Mouse (Mus musculus) liver, adult 2 months (tissue): ENCODE measurements around the gene Nkd1. TPM values are rescaled to one million over a fixed set of nuclear protein-coding genes. Genes with fewer than 3 reads are reported as not detected.

Source experiments
- DNase-seq: peaks from one replicate; pipeline ENCODE4 v3.0.0-alpha.2; 2011; ENCODE audit warnings: low read depth, low spot score; ENCODE audit errors: extremely low read depth
- H3K27ac ChIP-seq: fragments of 200-500 bp; replicated peaks from 2 replicates; pipeline ENCODE4 v1.5.1; 2012; ENCODE audit warnings: low read depth, mild to moderate bottlenecking, control low read depth, inconsistent platforms, low read length; ENCODE audit not compliant: insufficient read depth
- H3K27me3 ChIP-seq: fragments of 200-500 bp; 2 replicates; pipeline ENCODE4 v1.6.1; 2012; ENCODE audit warnings: mild to moderate bottlenecking, moderate library complexity, low read length, inconsistent platforms; ENCODE audit not compliant: control insufficient read depth, insufficient read depth
- H3K36me3 ChIP-seq: fragments of 200-500 bp; 2 replicates; pipeline ENCODE4 v1.6.1; 2012; ENCODE audit warnings: low read length, inconsistent platforms; ENCODE audit not compliant: control insufficient read depth, insufficient read depth
- H3K4me1 ChIP-seq: fragments of 200-500 bp; 2 replicates; pipeline ENCODE4 v1.6.1; 2011; ENCODE audit warnings: low read length; ENCODE audit not compliant: control insufficient read depth, insufficient read depth
- H3K4me3 ChIP-seq: fragments of 200-500 bp; 2 replicates; pipeline ENCODE4 v1.5.1; 2011; ENCODE audit warnings: low read depth, mild to moderate bottlenecking, control low read depth, low read length, moderate library complexity; ENCODE audit not compliant: insufficient read depth
- H3K79me2 ChIP-seq: fragments of 200-500 bp; 2 replicates; pipeline ENCODE4 v1.6.1; 2012; ENCODE audit warnings: inconsistent platforms, mild to moderate bottlenecking, low read length, moderate library complexity; ENCODE audit not compliant: control insufficient read depth, insufficient read depth
- H3K9ac ChIP-seq: fragments of 200-500 bp; 2 replicates; pipeline ENCODE4 v1.6.1; 2012; ENCODE audit warnings: low read depth, mild to moderate bottlenecking, control low read depth, inconsistent platforms, low read length
- CTCF ChIP-seq: fragments of 200-500 bp; IDR thresholded peaks from 2 replicates; pipeline ENCODE4 v1.5.1; 2011; ENCODE audit warnings: low read depth, low read length, control low read depth
- POLR2A ChIP-seq: fragments of 200-500 bp; IDR thresholded peaks from 2 replicates; pipeline ENCODE4 v1.6.1; 2011; ENCODE audit warnings: low read length, control low read depth; ENCODE audit not compliant: insufficient read depth; ENCODE audit errors: extremely low read depth
- WGBS: fragments of 180-500 bp; shearing (Covaris S2); methylation state at CpG from one replicate; pipeline ENCODE4 v1.1.7; 2018; 5-methylcytosine and 5-hydroxymethylcytosine counted together
- polyA plus RNA-seq: library from polyadenylated mRNA; depleted of rRNA; stranded (reverse); fragments of >200 nt; gene quantifications from 2 replicates; pipeline ENCODE4 v1.2.3, GENCODE M21; 2012
- total RNA-seq: library from RNA; depleted of rRNA; stranded (reverse); fragments of >200 nt; gene quantifications from 2 replicates; pipeline ENCODE4 v1.2.3, GENCODE M21; 2014

Nkd1 gene
- total and polyA plus RNA-seq, 2 experiments = 1.9 to 7.6 TPM

- no peak overlapping the region for H3K27ac ChIP-seq
- no peak overlapping the region for H3K9ac ChIP-seq
- no peaks in the 10 kb centered on the region for H3K36me3 ChIP-seq
- H3K27me3 ChIP-seq = 0 out of 2 replicates have a peak, but pooled peaks cover 7% of the 10 kb centered on the region
- WGBS = 81% methylated on average over 14 of the region's 14 CpGs
- TF ChIP-seq POLR2A (no peak), CTCF (no peak)
- no peak overlapping the region for H3K4me3 ChIP-seq
- no peak for DNase-seq
- no peaks in the 10 kb centered on the region for H3K79me2 ChIP-seq
- H3K4me1 ChIP-seq = peaks cover 4% of the 10 kb centered on the region; the same call in 1 of the 2 replicates
Measured at GRCm38 (mm10) chr8:88628001-88628774, 107.0 kb downstream of the Nkd1 start.

GRCm38 (mm10) chr8:88630225-88630624 is 109.1 kb downstream of the Nkd1 start:
- H3K36me3 ChIP-seq = no peaks in the 10 kb centered on the region
- 81% methylated on average over 4 of the region's 4 CpGs for WGBS
- 0 out of 2 replicates have a peak, but pooled peaks cover 7% of the 10 kb centered on the region for H3K27me3 ChIP-seq
- no peak overlapping the region for H3K4me3 ChIP-seq
- DNase-seq = no peak
- no peak for TF ChIP-seq CTCF
- TF ChIP-seq POLR2A = no peak
- H3K9ac ChIP-seq = no peak overlapping the region
- peaks cover 5% of the 10 kb centered on the region; the same call in 1 of the 2 replicates for H3K4me1 ChIP-seq
- H3K79me2 ChIP-seq = no peaks in the 10 kb centered on the region
- H3K27ac ChIP-seq = no peak overlapping the region

DNA sequence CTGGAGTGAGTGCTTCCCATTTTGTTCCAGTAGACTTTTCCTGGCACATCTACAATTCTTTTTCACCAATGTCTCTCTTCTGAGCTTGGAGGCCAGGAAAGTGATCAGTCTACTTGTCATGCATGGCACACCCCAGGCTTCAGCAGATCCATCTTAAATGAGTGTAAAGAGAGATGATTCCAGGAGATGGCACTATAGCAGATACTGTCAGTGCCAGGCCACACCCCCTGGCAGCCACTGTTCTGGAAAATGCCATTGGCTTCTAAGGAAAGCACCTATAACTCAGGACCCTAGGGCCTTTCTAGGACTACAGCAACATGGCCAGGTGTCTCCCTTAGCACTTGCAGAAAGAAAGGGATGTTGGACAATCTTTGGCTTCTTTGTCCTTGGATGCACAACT is 109.9 kb downstream of the Nkd1 start:
- H3K9ac ChIP-seq = no peak overlapping the region
- H3K4me1 ChIP-seq = peaks cover 5% of the 10 kb centered on the region; the same call in 1 of the 2 replicates
- H3K27ac ChIP-seq = no peak overlapping the region
- peak; percentile 44 for DNase-seq
- H3K79me2 ChIP-seq = no peaks in the 10 kb centered on the region
- H3K27me3 ChIP-seq = 0 out of 2 replicates have a peak, but pooled peaks cover 7% of the 10 kb centered on the region
- H3K36me3 ChIP-seq = no peaks in the 10 kb centered on the region
- no peak overlapping the region for H3K4me3 ChIP-seq
- no peak for TF ChIP-seq POLR2A
- peak; percentile 28; the same call in 1 of the 2 replicates for TF ChIP-seq CTCF

DNA sequence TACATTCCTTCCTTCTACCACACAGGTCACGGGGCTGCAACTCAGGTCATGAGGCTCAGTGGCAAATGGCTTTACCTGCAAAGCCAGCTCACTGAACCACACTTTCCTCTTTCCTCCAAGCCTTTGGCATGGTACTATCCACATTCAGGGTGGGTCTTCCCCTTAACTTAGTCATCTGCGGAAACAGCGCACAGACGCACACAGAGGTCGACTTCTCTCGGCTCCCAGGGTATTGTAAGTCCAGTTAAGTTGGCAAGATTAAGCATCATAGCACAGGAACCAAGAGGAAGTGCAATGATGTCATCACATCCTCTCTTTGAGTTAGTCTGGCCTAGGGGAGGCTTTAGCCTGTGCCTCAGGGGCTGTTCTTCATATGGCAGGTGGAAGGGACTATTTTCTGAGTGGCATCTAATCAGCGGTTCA is 112.2 kb downstream of the Nkd1 start:
- peaks cover 5% of the 10 kb centered on the region; the same call in 1 of the 2 replicates for H3K4me1 ChIP-seq
- WGBS = 81% methylated on average over 7 of the region's 7 CpGs
- H3K27ac ChIP-seq = no peak overlapping the region
- no peak for DNase-seq
- H3K36me3 ChIP-seq = no peaks in the 10 kb centered on the region
- no peak overlapping the region for H3K9ac ChIP-seq
- no peaks in the 10 kb centered on the region for H3K27me3 ChIP-seq
- TF ChIP-seq CTCF (no peak), POLR2A (no peak)
- no peak overlapping the region for H3K4me3 ChIP-seq
- H3K79me2 ChIP-seq = no peaks in the 10 kb centered on the region

DNA sequence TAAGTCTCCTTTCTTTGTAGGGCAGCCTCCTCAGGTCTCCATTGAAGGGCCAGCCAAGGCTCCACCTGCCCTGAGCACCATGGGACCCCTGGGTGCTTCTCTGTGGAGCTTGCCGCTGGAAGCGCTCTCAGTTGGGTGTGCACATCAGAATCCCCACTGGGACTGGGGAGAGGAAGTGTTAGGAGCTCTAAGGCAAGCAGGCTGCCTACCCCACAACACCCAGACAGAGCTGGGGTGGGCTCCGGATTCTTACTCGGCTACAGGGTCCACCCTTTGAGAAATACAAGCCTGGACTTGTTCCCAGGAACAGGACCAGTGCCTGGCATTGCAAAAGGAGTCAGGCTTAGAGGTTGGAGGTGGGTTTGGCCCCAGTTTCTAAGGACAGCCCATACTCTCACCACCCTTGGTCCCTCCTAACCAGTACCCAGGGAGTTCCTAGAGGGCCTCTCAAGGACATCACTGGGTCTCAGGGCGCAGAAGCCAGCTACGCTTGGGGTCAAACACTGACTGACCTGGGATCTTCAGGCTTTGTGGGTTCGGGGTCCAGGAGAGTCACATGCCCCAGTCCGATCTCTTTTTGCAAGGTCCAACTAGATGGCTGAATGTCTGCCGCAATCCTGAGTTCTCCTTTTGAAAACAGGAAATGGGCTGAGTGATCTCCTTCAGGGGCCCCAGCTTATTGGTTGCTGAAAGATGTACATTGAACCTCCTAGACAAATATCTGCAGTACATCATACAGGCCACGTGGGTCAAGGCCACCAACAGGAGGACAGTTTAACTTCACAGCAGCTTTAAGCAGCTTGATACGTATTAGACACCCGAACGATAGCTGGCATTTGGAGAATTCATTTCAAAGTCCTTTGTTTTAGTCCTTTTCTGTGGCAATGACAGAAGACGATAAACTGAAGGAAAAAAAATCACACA is 114.6 kb downstream of the Nkd1 start, which contains the start of gene Snx20:
Gene Snx20 (minus strand): TSS at position 655 of the 924 bp plus-strand sequence.
- Histone ChIP-seq H3K4me1 (peaks cover 5% of the 10 kb centered on the region; the same call in 1 of the 2 replicates), H3K4me3 (peak within 1 kb of the TSS; percentile 45), H3K9ac (peak within 1 kb of the TSS; percentile 29; the same call in 1 of the 2 replicates), H3K79me2 (no peaks in the 10 kb centered on the region), H3K27ac (peak within 1 kb of the TSS; percentile 39; the same call in 1 of the 2 replicates), H3K27me3 (no peaks in the 10 kb centered on the region), H3K36me3 (no peaks in the 10 kb centered on the region)
- peak; percentile 38 for DNase-seq
- TF ChIP-seq CTCF = no peak
- no peak for TF ChIP-seq POLR2A
- WGBS = 56% methylated on average over 14 of the region's 14 CpGs
